Mouse (Mus musculus): Measurements from ENCODE around the gene Gm1110. TPM values are rescaled to one million over a fixed set of nuclear protein-coding genes. Genes with fewer than 3 reads are reported as not detected.
"Not testable (repeated sequence)": the region's sequence is repeated elsewhere in the genome, so short reads cannot be mapped to it uniquely, and the experiment has no call there.

Gm1110 gene
- polyA plus RNA-seq (2014; fragmentation: Nextera tagmentation; extraction: Ambion mirVana): not detected in 2 replicates

DNA sequence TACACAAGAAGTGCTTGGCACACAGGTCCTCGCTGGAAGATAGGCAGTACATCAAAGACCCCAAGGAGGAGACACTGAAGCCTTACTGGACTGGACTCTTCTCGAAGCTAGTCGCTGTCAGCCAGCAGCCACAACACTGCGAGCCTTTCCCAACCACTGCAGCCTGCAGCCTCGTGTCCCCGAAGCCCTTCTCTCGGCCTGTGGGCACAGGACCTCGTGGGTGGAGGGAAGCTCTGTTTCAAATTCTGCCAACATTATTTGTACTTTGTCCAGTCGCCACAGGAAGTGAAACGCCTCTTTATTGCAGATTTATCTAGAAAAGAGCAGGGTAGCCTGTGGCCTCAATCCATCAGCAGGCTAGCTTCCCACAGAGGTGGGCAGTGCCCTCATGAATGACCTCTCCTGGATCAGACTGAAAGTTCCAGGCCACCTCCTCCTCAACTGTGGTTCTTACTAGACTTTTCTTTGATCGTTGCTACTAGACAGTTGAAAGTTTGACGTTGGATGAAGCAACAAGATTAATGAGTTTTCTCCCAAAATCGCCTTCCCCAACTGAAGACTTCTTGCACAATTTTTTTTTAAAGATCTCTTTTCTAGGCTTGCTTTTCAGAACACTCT lies at the start of gene Gm1110:
TSS of gene Gm1110 (minus strand) at position 203 of the 618 bp plus-strand sequence.
- 73% methylated on average over 13 of the region's 13 CpGs for WGBS
- DNase-seq (ENCODE audit: low spot score) (no peak), ATAC-seq (replicated peaks; ENCODE audit: low FRiP score) (no peak)

DNA sequence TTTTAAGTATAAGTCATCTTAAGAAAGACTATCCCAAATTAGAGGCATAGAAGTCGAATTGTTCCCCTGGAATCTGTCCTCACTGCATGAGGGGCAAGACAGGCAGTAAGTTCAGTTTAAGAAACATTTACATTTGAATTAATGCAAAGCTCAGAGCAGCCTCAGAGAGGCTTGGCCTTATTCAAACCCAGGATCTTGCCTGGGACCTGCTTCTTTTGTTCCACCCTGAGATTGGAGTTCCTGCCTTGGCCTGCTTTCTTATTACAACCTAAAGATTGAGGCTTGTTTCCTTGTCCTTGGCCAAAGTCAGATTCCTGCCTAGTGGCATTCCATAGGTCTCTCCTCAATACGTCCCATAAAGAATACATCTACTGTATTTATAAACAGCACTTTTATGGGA lies 24.9 kb upstream of the Gm1110 start:
- Histone ChIP-seq H3K9ac (ENCODE audit: low read depth, low read length) (no peak overlapping the region), H3K36me3 (ENCODE audit: control insufficient read depth, insufficient read depth, low read length) (no peaks in the 10 kb centered on the region), H3K9me3 (ENCODE audit: control insufficient read depth, low read length) (no peaks in the 10 kb centered on the region), H3K4me3 (ENCODE audit: low read depth, low read length) (no peak overlapping the region), H3K27me3 (replicated peaks; ENCODE audit: control insufficient read depth, insufficient read depth, low read length) (no peaks in the 10 kb centered on the region), H3K4me2 (no peak overlapping the region), H3K4me1 (replicated peaks; ENCODE audit: control insufficient read depth, insufficient read depth, low read length) (no peaks in the 10 kb centered on the region), H3K27ac (ENCODE audit: low read depth, low read length) (no peak overlapping the region)
- no peak for ATAC-seq (replicated peaks; ENCODE audit: low FRiP score)
- WGBS: 69% methylated on average over 2 of the region's 2 CpGs
- DNase-seq (ENCODE audit: low spot score): no peak

More for the DNA sequence above, at the start of gene Gm1110:
- Histone ChIP-seq H3K27ac (ENCODE audit: low read depth, low read length) (no peak within 1 kb of the TSS), H3K9ac (ENCODE audit: low read depth, low read length) (no peak within 1 kb of the TSS), H3K4me1 (replicated peaks; ENCODE audit: control insufficient read depth, insufficient read depth, low read length) (no peaks in the 10 kb centered on the region), H3K4me2 (no peak within 1 kb of the TSS), H3K27me3 (replicated peaks; ENCODE audit: control insufficient read depth, insufficient read depth, low read length) (no peaks in the 10 kb centered on the region), H3K4me3 (ENCODE audit: low read depth, low read length) (no peak within 1 kb of the TSS), H3K9me3 (ENCODE audit: control insufficient read depth, low read length) (no peaks in the 10 kb centered on the region), H3K36me3 (ENCODE audit: control insufficient read depth, insufficient read depth, low read length) (no peaks in the 10 kb centered on the region)

DNA sequence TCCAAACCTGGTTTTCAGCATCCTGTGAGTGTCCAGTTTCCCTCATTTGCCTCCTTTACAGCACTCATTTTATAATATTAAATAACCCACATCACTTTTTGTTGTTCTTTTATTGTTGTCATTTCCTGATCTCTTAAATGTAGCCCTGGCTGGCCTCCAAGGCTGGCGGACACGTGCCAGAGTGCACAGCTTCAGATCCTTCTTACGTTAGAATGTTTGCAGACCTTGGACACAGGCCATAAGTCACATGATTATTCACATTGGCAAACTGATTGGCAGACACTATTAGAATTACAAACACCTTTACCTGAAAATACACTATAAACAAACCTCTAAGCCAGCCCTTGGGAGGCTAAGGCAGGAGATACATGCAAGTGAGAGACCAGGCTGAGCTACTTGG lies 1.2 kb upstream of the Gm1110 start:
- Histone ChIP-seq H3K27me3 (replicated peaks; ENCODE audit: control insufficient read depth, insufficient read depth, low read length) (no peaks in the 10 kb centered on the region), H3K36me3 (ENCODE audit: control insufficient read depth, insufficient read depth, low read length) (no peaks in the 10 kb centered on the region), H3K27ac (ENCODE audit: low read depth, low read length) (no peak overlapping the region), H3K9me3 (ENCODE audit: control insufficient read depth, low read length) (no peaks in the 10 kb centered on the region), H3K4me2 (no peak overlapping the region), H3K9ac (ENCODE audit: low read depth, low read length) (no peak overlapping the region), H3K4me1 (replicated peaks; ENCODE audit: control insufficient read depth, insufficient read depth, low read length) (no peaks in the 10 kb centered on the region), H3K4me3 (ENCODE audit: low read depth, low read length) (no peak overlapping the region)
- 85% methylated on average over 3 of the region's 3 CpGs for WGBS
- DNase-seq (ENCODE audit: low spot score) (no peak), ATAC-seq (replicated peaks; ENCODE audit: low FRiP score) (no peak)

- ATAC-seq (replicated peaks; ENCODE audit: low FRiP score) (no peak), DNase-seq (ENCODE audit: low spot score) (no peak)
- Histone ChIP-seq H3K4me1 (replicated peaks; ENCODE audit: control insufficient read depth, insufficient read depth, low read length) (no peaks in the 10 kb centered on the region), H3K27ac (ENCODE audit: low read depth, low read length) (no peak overlapping the region), H3K4me3 (ENCODE audit: low read depth, low read length) (no peak overlapping the region), H3K27me3 (replicated peaks; ENCODE audit: control insufficient read depth, insufficient read depth, low read length) (no peaks in the 10 kb centered on the region), H3K9ac (ENCODE audit: low read depth, low read length) (no peak overlapping the region), H3K9me3 (ENCODE audit: control insufficient read depth, low read length) (no peaks in the 10 kb centered on the region), H3K4me2 (no peak overlapping the region), H3K36me3 (ENCODE audit: control insufficient read depth, insufficient read depth, low read length) (no peaks in the 10 kb centered on the region)
- WGBS: 86% methylated on average over 2 of the region's 2 CpGs
Observed at GRCm38 (mm10) chr9:26919778-26920177, 3.1 kb downstream of the Gm1110 start.

DNA sequence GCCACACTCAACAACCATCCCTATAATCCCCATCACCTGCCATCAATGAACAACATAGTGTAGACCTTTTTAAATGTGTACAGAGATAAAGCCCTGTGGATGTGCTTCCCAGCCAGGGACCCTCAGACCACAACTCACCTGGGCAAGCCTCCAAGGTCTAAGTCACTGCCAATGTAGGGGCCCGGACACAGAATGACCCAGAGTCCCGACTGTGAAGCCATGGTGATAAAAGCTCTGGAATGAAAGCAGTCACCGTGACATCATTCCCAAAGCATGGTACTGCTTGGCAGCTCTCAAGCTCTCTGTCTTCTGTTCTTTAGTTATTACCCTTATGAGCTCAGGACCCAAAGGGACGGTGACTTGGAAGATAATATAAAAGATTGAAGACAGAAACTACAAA lies 9.8 kb downstream of the Gm1110 start:
- ATAC-seq (replicated peaks; ENCODE audit: low FRiP score): no peak
- no peaks in the 10 kb centered on the region for H3K4me1 ChIP-seq (replicated peaks; ENCODE audit: control insufficient read depth, insufficient read depth, low read length)
- H3K9me3 ChIP-seq (ENCODE audit: control insufficient read depth, low read length): no peaks in the 10 kb centered on the region
- no peak overlapping the region for H3K9ac ChIP-seq (ENCODE audit: low read depth, low read length)
- no peak overlapping the region for H3K4me3 ChIP-seq (ENCODE audit: low read depth, low read length)
- H3K4me2 ChIP-seq: no peak overlapping the region
- H3K27ac ChIP-seq (ENCODE audit: low read depth, low read length): no peak overlapping the region
- H3K27me3 ChIP-seq (replicated peaks; ENCODE audit: control insufficient read depth, insufficient read depth, low read length): no peaks in the 10 kb centered on the region
- 78% methylated on average over 4 of the region's 4 CpGs for WGBS
- no peaks in the 10 kb centered on the region for H3K36me3 ChIP-seq (ENCODE audit: control insufficient read depth, insufficient read depth, low read length)
- DNase-seq (ENCODE audit: low spot score): no peak

- H3K27me3 ChIP-seq (replicated peaks; ENCODE audit: control insufficient read depth, insufficient read depth, low read length): no peaks in the 10 kb centered on the region
- H3K9ac ChIP-seq (ENCODE audit: low read depth, low read length): no peak overlapping the region
- no peaks in the 10 kb centered on the region for H3K9me3 ChIP-seq (ENCODE audit: control insufficient read depth, low read length)
- no peaks in the 10 kb centered on the region for H3K4me1 ChIP-seq (replicated peaks; ENCODE audit: control insufficient read depth, insufficient read depth, low read length)
- H3K27ac ChIP-seq (ENCODE audit: low read depth, low read length): no peak overlapping the region
- 63% methylated on average over 1 of the region's 1 CpGs for WGBS
- H3K4me2 ChIP-seq: no peak overlapping the region
- H3K4me3 ChIP-seq (ENCODE audit: low read depth, low read length): no peak overlapping the region
- DNase-seq (ENCODE audit: low spot score) (no peak), ATAC-seq (replicated peaks; ENCODE audit: low FRiP score) (no peak)
- no peaks in the 10 kb centered on the region for H3K36me3 ChIP-seq (ENCODE audit: control insufficient read depth, insufficient read depth, low read length)
Observed at GRCm38 (mm10) chr9:26911251-26911650, 11.7 kb downstream of the Gm1110 start.

DNA sequence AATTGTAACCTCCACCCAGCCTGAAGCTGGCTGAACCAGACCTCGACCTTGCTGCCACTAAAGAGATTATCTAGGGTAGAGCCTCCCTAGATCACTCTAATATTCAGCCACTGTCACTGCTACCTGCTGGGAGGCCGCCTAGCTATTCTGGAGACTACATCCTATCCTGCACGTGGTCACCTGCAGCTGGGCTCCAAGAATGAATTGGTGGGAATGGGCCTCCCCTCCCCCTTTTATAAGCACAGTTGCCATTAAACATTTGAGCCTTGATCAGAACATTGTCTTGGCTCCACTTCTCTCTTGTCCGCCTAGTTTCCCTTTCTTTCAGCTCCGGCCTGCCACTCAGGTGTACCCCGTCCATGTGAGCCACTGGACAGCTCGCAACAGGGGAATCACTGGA lies 53.1 kb downstream of the Gm1110 start:
- not testable (repeated sequence) for H3K27ac ChIP-seq (ENCODE audit: low read depth, low read length); ATAC-seq (replicated peaks; ENCODE audit: low FRiP score); H3K27me3 ChIP-seq (replicated peaks; ENCODE audit: control insufficient read depth, insufficient read depth, low read length); H3K4me2 ChIP-seq; H3K4me1 ChIP-seq (replicated peaks; ENCODE audit: control insufficient read depth, insufficient read depth, low read length); H3K4me3 ChIP-seq (ENCODE audit: low read depth, low read length); H3K9me3 ChIP-seq (ENCODE audit: control insufficient read depth, low read length); H3K9ac ChIP-seq (ENCODE audit: low read depth, low read length); DNase-seq (ENCODE audit: low spot score); H3K36me3 ChIP-seq (ENCODE audit: control insufficient read depth, insufficient read depth, low read length)
- 76% methylated on average over 7 of the region's 7 CpGs for WGBS

DNA sequence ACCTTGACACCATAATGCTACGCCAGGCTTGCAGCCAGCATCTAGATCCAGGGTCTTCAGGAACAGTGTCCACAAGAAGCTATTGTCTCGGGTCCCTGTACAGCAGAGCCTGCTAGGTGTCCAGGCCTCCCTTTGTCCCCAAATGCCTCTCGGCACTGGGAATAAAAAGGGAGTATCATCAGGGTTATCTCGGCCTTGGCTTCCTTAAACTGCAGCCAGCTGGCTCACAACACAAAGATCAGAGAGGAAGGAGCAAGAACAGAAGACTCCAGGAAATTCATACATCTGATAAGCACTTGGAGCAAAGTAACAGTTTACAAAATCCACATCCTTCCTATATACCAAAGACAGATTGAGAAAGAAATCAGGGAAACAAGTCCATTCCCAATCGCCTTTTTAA lies 62.2 kb downstream of the Gm1110 start, which contains the start of gene Glb1l3:
TSS of gene Glb1l3 (minus strand) at position 140 of the 400 bp plus-strand sequence.
- H3K27me3 ChIP-seq (replicated peaks; ENCODE audit: control insufficient read depth, insufficient read depth, low read length): no peaks in the 10 kb centered on the region
- ATAC-seq (replicated peaks; ENCODE audit: low FRiP score) (no peak), DNase-seq (ENCODE audit: low spot score) (no peak)
- no peak within 1 kb of the TSS for H3K4me2 ChIP-seq
- 62% methylated on average over 5 of the region's 5 CpGs for WGBS
- no peaks in the 10 kb centered on the region for H3K36me3 ChIP-seq (ENCODE audit: control insufficient read depth, insufficient read depth, low read length)
- H3K4me1 ChIP-seq (replicated peaks; ENCODE audit: control insufficient read depth, insufficient read depth, low read length): no peaks in the 10 kb centered on the region
- no peak within 1 kb of the TSS for H3K27ac ChIP-seq (ENCODE audit: low read depth, low read length)
- H3K9ac ChIP-seq (ENCODE audit: low read depth, low read length): no peak within 1 kb of the TSS
- no peak within 1 kb of the TSS for H3K4me3 ChIP-seq (ENCODE audit: low read depth, low read length)
- H3K9me3 ChIP-seq (ENCODE audit: control insufficient read depth, low read length): no peaks in the 10 kb centered on the region

DNA sequence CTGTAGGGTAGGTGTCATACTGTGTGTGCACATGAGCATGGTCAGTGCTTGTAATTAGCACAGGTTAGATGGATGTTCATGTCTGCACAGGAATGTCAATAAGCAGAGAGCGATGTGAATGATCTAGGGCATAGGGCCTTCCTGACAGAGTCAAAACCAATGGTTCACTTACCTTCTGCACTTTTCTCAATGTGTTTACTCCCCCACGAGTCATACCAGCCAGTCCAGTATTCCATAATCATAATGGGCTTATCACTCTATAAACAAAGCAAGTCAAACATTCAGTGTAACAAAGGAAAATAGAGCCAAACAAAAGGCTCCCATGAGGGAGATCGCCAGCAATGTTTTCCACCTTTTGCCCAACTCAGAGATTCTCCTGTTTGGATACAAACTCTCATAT lies 91.8 kb downstream of the Gm1110 start:
- H3K9me3 ChIP-seq (ENCODE audit: control insufficient read depth, low read length): no peaks in the 10 kb centered on the region
- no peak for ATAC-seq (replicated peaks; ENCODE audit: low FRiP score)
- no peak overlapping the region for H3K4me3 ChIP-seq (ENCODE audit: low read depth, low read length)
- no peak for DNase-seq (ENCODE audit: low spot score)
- WGBS: 67% methylated on average over 3 of the region's 3 CpGs
- no peaks in the 10 kb centered on the region for H3K27me3 ChIP-seq (replicated peaks; ENCODE audit: control insufficient read depth, insufficient read depth, low read length)
- H3K4me1 ChIP-seq (replicated peaks; ENCODE audit: control insufficient read depth, insufficient read depth, low read length): no peaks in the 10 kb centered on the region
- H3K4me2 ChIP-seq: no peak overlapping the region
- no peak overlapping the region for H3K27ac ChIP-seq (ENCODE audit: low read depth, low read length)
- H3K9ac ChIP-seq (ENCODE audit: low read depth, low read length): no peak overlapping the region
- no peaks in the 10 kb centered on the region for H3K36me3 ChIP-seq (ENCODE audit: control insufficient read depth, insufficient read depth, low read length)

Measured in liver, embryonic 11.5 days (tissue).